Mouse (Mus musculus): Measurements from ENCODE around the gene Zkscan16. TPM values are rescaled to one million over a fixed set of nuclear protein-coding genes. Genes with fewer than 3 reads are reported as not detected.

Gene Zkscan16
- 0.54 and 1.2 TPM in 2 replicates for polyA plus RNA-seq (2014; fragmentation: Nextera tagmentation; extraction: Ambion mirVana)

DNA sequence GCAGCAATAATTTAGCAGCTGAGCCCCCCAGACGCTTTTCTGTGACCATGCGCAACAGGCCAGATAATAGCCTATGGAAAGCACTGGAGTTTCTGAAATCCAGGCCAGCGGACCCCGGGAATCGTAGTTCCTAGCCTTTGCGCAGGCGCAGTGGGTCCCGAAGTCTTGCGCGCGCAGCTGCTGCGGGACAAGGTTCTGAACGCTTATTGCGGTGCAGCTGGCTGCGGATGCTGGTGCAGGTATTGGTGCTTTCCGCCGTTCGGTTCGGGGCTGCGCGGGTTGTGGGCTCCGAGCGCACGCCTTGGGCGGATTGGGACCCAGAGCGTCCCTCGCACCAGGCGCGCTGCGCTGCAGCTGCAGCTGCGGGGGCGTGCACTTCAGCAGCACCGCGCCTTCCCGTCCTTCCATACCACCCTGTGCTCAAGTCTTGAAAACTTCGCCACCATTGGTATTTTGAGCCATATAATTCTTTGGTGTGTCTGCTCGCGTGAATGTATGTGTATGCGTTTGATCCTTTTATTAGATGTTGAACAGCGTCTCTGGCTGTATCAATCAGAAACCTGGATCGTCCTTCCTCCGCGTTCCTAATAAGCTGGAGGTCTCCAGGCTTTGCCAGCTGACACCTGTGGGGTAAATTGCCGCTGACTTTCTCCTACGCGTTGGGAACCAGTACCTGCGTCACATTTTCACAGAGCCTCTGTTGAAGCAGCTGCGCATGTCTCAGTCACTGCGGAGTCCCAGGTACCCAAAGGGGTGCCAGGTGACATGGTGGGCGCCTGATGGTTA, at the start of gene Zkscan16:
TSS of gene Zkscan16 (plus strand) at position 209 of the 786 bp plus-strand sequence.
- Histone ChIP-seq H3K4me2 (replicated peaks; ENCODE audit: low read depth, low read length) (peak within 1 kb of the TSS; percentile 77), H3K4me1 (ENCODE audit: control insufficient read depth, insufficient read depth, low read length) (peaks cover 5% of the 10 kb centered on the region; the same call in 1 of the 2 replicates), H3K27me3 (ENCODE audit: control insufficient read depth, insufficient read depth, low read length) (0 out of 2 replicates have a peak, but pooled peaks cover 2% of the 10 kb centered on the region), H3K9ac (ENCODE audit: low read depth, low read length) (peak within 1 kb of the TSS; percentile 65), H3K9me3 (ENCODE audit: control insufficient read depth, low read length) (no peaks in the 10 kb centered on the region), H3K4me3 (ENCODE audit: low read length) (peak within 1 kb of the TSS; percentile 64), H3K36me3 (ENCODE audit: control insufficient read depth, insufficient read depth, low read length) (no peaks in the 10 kb centered on the region), H3K27ac (ENCODE audit: low read depth, low read length) (no peak within 1 kb of the TSS)
- WGBS: 1% methylated on average over 50 of the region's 50 CpGs
- ATAC-seq (ENCODE audit: low FRiP score, low TSS enrichment): peak; percentile 87

DNA sequence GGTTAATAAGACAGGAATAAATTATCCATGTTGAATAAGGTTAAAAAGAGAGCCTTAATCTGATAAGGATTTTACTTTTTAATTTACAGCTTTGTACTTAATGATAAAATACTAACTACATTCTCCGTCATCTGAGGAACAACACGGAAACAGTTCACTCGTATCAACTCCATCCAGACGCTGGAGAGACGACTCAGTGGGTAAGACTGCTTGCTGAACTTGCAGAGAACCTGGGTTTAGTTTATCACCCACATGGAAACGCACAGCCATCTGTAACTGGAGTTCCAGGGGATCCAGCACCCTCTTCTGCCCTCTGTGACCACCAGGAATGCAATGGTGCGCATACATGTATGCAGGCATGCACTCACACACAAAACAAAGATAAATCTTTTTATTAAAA, 49.0 kb upstream of the Zkscan16 start:
- WGBS: 78% methylated on average over 7 of the region's 7 CpGs
- no peaks in the 10 kb centered on the region for H3K27me3 ChIP-seq (ENCODE audit: control insufficient read depth, insufficient read depth, low read length)
- no peak overlapping the region for H3K27ac ChIP-seq (ENCODE audit: low read depth, low read length)
- no peak overlapping the region for H3K4me2 ChIP-seq (replicated peaks; ENCODE audit: low read depth, low read length)
- H3K9me3 ChIP-seq (ENCODE audit: control insufficient read depth, low read length): no peaks in the 10 kb centered on the region
- H3K4me3 ChIP-seq (ENCODE audit: low read length): no peak overlapping the region
- ATAC-seq (ENCODE audit: low FRiP score, low TSS enrichment): no peak
- H3K9ac ChIP-seq (ENCODE audit: low read depth, low read length): no peak overlapping the region
- no peaks in the 10 kb centered on the region for H3K36me3 ChIP-seq (ENCODE audit: control insufficient read depth, insufficient read depth, low read length)
- no peaks in the 10 kb centered on the region for H3K4me1 ChIP-seq (ENCODE audit: control insufficient read depth, insufficient read depth, low read length)

DNA sequence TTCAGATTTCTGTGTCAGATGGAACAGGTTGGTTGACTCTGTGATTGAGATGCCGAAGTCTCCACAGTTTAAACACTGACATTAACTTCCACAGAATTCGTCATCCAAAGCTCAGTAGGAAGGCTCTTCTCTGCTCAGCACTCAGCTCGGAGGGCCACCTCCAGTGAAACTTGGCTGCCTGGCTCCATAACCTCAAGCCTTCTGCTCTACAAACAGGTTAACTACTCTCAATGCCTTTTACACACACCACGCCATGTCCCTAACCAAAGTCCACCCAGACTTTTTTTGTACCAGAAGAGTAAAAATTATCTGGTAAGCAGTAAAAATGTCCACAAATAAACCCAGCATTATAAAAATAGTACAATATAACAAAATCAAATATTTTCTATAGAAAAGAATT, 46.0 kb upstream of the Zkscan16 start:
- H3K27me3 ChIP-seq (ENCODE audit: control insufficient read depth, insufficient read depth, low read length): no peaks in the 10 kb centered on the region
- H3K36me3 ChIP-seq (ENCODE audit: control insufficient read depth, insufficient read depth, low read length): no peaks in the 10 kb centered on the region
- no peak for ATAC-seq (ENCODE audit: low FRiP score, low TSS enrichment)
- no peak overlapping the region for H3K4me2 ChIP-seq (replicated peaks; ENCODE audit: low read depth, low read length)
- H3K27ac ChIP-seq (ENCODE audit: low read depth, low read length): no peak overlapping the region
- no peaks in the 10 kb centered on the region for H3K9me3 ChIP-seq (ENCODE audit: control insufficient read depth, low read length)
- H3K4me1 ChIP-seq (ENCODE audit: control insufficient read depth, insufficient read depth, low read length): no peaks in the 10 kb centered on the region
- H3K4me3 ChIP-seq (ENCODE audit: low read length): no peak overlapping the region
- 82% methylated on average over 4 of the region's 4 CpGs for WGBS
- no peak overlapping the region for H3K9ac ChIP-seq (ENCODE audit: low read depth, low read length)

DNA sequence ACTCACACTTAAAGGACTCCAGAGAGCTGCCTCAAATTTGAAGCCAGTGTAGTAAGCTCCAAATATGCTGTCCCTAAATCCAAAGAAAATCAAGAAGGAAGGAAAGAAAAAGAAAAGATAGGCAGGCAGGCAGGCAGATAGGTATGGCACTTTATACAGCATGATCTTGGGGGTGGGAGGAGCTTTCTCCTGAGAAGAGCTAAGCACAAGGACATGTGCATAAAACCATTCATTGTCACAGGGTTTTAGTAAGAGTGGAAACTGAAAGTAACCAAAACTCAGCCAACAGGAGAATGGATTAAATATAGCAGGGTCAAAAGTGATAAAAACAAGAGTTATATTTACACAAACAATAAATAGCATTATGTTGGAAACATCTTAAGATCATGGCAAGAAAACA, 45.1 kb upstream of the Zkscan16 start:
- H3K9ac ChIP-seq (ENCODE audit: low read depth, low read length): no peak overlapping the region
- H3K4me2 ChIP-seq (replicated peaks; ENCODE audit: low read depth, low read length): no peak overlapping the region

DNA sequence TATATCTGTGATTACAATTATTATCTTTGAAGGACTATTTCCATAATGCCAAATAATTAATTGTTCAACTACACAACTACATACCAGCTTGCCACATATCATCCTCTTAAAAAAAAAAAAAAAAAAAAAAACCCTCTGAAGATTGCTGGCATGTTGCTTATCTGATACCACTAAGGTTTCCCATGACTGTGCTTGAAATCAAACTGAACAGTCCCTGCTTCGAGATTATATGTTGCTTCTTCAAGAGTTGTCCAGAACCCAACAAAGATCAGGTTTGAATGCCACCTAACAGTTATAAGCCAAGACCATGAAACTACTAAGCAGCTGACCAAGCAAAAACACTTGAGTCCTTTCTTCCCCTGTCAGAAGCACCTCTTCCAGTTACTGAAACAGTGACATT, 36.0 kb upstream of the Zkscan16 start:
- Histone ChIP-seq H3K4me3 (ENCODE audit: low read length) (no peak overlapping the region), H3K9me3 (ENCODE audit: control insufficient read depth, low read length) (no peaks in the 10 kb centered on the region), H3K4me1 (ENCODE audit: control insufficient read depth, insufficient read depth, low read length) (0 out of 2 replicates have a peak, but pooled peaks cover 6% of the 10 kb centered on the region), H3K4me2 (replicated peaks; ENCODE audit: low read depth, low read length) (no peak overlapping the region), H3K27ac (ENCODE audit: low read depth, low read length) (no peak overlapping the region), H3K27me3 (ENCODE audit: control insufficient read depth, insufficient read depth, low read length) (no peaks in the 10 kb centered on the region), H3K36me3 (ENCODE audit: control insufficient read depth, insufficient read depth, low read length) (no peaks in the 10 kb centered on the region), H3K9ac (ENCODE audit: low read depth, low read length) (no peak overlapping the region)
- WGBS: 91% methylated on average over 1 of the region's 1 CpGs
- no peak for ATAC-seq (ENCODE audit: low FRiP score, low TSS enrichment)

More for the DNA sequence above, 45.1 kb upstream of the Zkscan16 start:
- no peaks in the 10 kb centered on the region for H3K9me3 ChIP-seq (ENCODE audit: control insufficient read depth, low read length)
- H3K36me3 ChIP-seq (ENCODE audit: control insufficient read depth, insufficient read depth, low read length): no peaks in the 10 kb centered on the region
- H3K4me1 ChIP-seq (ENCODE audit: control insufficient read depth, insufficient read depth, low read length): no peaks in the 10 kb centered on the region
- H3K27me3 ChIP-seq (ENCODE audit: control insufficient read depth, insufficient read depth, low read length): no peaks in the 10 kb centered on the region
- H3K4me3 ChIP-seq (ENCODE audit: low read length): no peak overlapping the region
- H3K27ac ChIP-seq (ENCODE audit: low read depth, low read length): no peak overlapping the region
- no peak for ATAC-seq (ENCODE audit: low FRiP score, low TSS enrichment)

DNA sequence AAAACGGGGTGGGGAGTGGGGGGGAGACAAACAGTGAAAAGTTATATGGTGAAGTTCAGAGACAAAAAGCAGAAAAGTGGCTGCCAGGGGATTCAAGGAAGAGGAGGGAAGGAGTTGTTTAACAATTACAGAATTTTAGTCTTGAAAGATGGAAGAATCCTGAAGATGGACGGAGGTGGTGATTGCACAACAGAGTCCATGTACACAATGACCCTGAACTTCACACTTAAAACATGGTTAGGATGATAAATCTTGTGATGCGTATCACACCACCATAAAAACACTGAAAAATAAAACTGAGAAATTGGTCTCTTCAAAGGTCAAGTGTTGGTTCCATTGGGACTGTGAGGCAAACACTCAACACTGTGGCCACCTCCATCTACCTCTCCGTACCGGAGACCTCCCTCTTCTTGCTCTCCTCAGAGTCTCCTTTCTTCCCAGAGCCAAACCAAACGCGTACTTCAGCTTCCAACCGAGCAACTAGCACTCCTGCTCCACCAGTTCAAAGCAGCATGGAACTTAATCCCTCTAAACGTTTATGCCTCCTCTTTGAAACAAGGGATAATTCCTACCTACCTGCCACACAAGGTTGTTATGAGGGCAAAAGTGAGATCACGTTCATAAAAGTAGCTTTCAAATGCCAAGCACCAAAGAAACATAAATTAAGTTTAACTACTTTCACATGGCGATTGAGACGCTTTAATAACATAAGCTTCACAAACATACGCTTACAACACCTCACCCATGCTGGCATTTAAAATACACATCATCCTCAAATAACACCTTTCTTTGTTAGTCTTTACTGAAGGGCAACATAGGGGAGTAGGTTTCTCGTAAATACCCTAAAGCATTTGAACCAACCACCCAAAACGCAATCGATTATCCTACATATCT, 33.0 kb upstream of the Zkscan16 start:
- Histone ChIP-seq H3K27ac (ENCODE audit: low read depth, low read length) (no peak overlapping the region), H3K4me3 (ENCODE audit: low read length) (peak overlapping the region; percentile 89), H3K9me3 (ENCODE audit: control insufficient read depth, low read length) (no peaks in the 10 kb centered on the region), H3K4me1 (ENCODE audit: control insufficient read depth, insufficient read depth, low read length) (0 out of 2 replicates have a peak, but pooled peaks cover 6% of the 10 kb centered on the region), H3K4me2 (replicated peaks; ENCODE audit: low read depth, low read length) (peak overlapping the region; percentile 70), H3K9ac (ENCODE audit: low read depth, low read length) (peak overlapping the region; percentile 94; the same call in 1 of the 2 replicates), H3K36me3 (ENCODE audit: control insufficient read depth, insufficient read depth, low read length) (no peaks in the 10 kb centered on the region), H3K27me3 (ENCODE audit: control insufficient read depth, insufficient read depth, low read length) (no peaks in the 10 kb centered on the region)
- 28% methylated on average over 16 of the region's 16 CpGs for WGBS
- no peak for ATAC-seq (ENCODE audit: low FRiP score, low TSS enrichment)

DNA sequence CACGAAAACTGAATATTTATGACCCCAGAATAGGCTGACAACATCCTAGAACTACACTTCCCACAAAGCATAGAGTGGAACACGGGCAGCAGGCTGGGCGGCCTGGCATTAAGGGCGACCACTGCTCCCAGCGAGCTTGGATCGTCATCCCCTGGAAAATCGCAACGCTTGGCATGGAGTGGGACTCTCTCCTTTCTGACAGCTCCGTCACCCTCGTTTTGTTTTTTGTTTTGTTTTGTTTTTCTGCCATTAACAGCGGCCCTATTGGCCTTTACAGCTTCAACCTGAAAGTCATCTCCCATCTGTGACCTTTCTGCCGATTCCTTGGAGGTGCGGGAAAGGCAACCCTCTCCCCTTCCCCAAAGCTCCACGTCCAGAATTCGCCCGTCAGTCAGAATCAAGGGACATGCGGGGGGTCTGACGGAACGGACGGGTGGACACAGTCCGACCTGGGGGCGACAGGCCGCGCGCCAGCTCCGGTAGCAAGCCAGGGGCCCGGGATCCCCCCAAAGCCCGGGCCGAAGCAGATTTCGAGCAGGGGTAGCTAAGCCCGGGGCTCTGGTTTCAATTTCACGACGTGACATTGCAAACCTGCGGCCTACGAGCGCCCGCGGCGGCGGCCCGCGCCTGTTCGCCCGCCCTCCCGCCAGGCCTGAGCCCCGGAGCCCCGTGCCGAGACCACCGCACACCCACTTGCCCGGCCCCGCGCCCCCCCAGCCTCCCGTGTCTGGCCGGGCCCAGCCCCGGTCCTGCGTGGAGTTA, 32.2 kb upstream of the Zkscan16 start:
- Histone ChIP-seq H3K4me1 (ENCODE audit: control insufficient read depth, insufficient read depth, low read length) (0 out of 2 replicates have a peak, but pooled peaks cover 6% of the 10 kb centered on the region), H3K27me3 (ENCODE audit: control insufficient read depth, insufficient read depth, low read length) (no peaks in the 10 kb centered on the region), H3K36me3 (ENCODE audit: control insufficient read depth, insufficient read depth, low read length) (no peaks in the 10 kb centered on the region), H3K27ac (ENCODE audit: low read depth, low read length) (peak overlapping the region; percentile 95), H3K9me3 (ENCODE audit: control insufficient read depth, low read length) (no peaks in the 10 kb centered on the region), H3K9ac (ENCODE audit: low read depth, low read length) (peak overlapping the region; percentile 94), H3K4me2 (replicated peaks; ENCODE audit: low read depth, low read length) (peak overlapping the region; percentile 70), H3K4me3 (ENCODE audit: low read length) (peak overlapping the region; percentile 89)
- ATAC-seq (ENCODE audit: low FRiP score, low TSS enrichment): peak; percentile 63
- under 1% methylated on average over 53 of the region's 56 CpGs for WGBS

- Histone ChIP-seq H3K36me3 (ENCODE audit: control insufficient read depth, insufficient read depth, low read length) (no peaks in the 10 kb centered on the region), H3K9ac (ENCODE audit: low read depth, low read length) (peak overlapping the region; percentile 94), H3K27me3 (ENCODE audit: control insufficient read depth, insufficient read depth, low read length) (no peaks in the 10 kb centered on the region), H3K4me2 (replicated peaks; ENCODE audit: low read depth, low read length) (peak overlapping the region; percentile 70), H3K9me3 (ENCODE audit: control insufficient read depth, low read length) (no peaks in the 10 kb centered on the region), H3K4me1 (ENCODE audit: control insufficient read depth, insufficient read depth, low read length) (0 out of 2 replicates have a peak, but pooled peaks cover 6% of the 10 kb centered on the region), H3K27ac (ENCODE audit: low read depth, low read length) (peak overlapping the region; percentile 95), H3K4me3 (ENCODE audit: low read length) (peak overlapping the region; percentile 89)
- ATAC-seq (ENCODE audit: low FRiP score, low TSS enrichment): peak; percentile 82
- WGBS: under 1% methylated on average over 84 of the region's 126 CpGs
Observed at GRCm38 (mm10) chr4:58911831-58912628, 31.4 kb upstream of the Zkscan16 start.
